Comparison of ENCODE assay signal across 34 mouse cellular contexts in genomic region chr3:151283829-151284228, GRCm38 (mm10).
"Had no signal": no experiment of that assay in that cellular context is flagged by ENCODE, and none has a peak within 500 bp of the region (broad histone marks: within the 10 kb centered on the region; RNA-seq: fewer than 3 reads in every experiment).

No protein-coding gene starts in this region.

- H3K4me3 ChIP-seq: heart, embryonic 10.5 days; heart, embryonic 12.5 days; heart, embryonic 13.5 days; heart, embryonic 15.5 days; hindbrain, embryonic 10.5 days; hindbrain, embryonic 12.5 days; hindbrain, embryonic 13.5 days; hindbrain, embryonic 15.5 days; intestine, embryonic 15.5 days; kidney, embryonic 15.5 days; layer of hippocampus, adult 2 months; left cerebral cortex, adult 2 months had no signal

- H3K4me2 ChIP-seq: heart, embryonic 11.5 days; heart, embryonic 12.5 days; heart, embryonic 13.5 days; heart, embryonic 15.5 days; hindbrain, embryonic 12.5 days; hindbrain, embryonic 13.5 days; hindbrain, embryonic 14.5 days; hindbrain, embryonic 15.5 days; intestine, embryonic 15.5 days; kidney, embryonic 15.5 days had no signal

- DNase-seq: heart, postnatal 10 days; heart, postnatal 14 days; heart, postnatal 36 days; heart, postnatal 4 days; kidney, adult 11 months; kidney, adult 18-20 months; kidney, adult 2 months; kidney, adult 8-10 months; kidney, adult 9 months; kidney, postnatal 10 days; kidney, postnatal 14 days; kidney, postnatal 25 days; kidney, postnatal 36 days; layer of hippocampus, adult 9-11 months; layer of hippocampus, postnatal 36 days had no signal

- ATAC-seq: hindbrain, embryonic 16.5 days; hindbrain, postnatal 0 days; inflammation-experienced regulatory T-cells, adult 6 months; intestine, embryonic 15.5 days; intestine, embryonic 16.5 days; intestine, postnatal 0 days had no signal

- H3K27me3 ChIP-seq: heart, embryonic 12.5 days; heart, embryonic 13.5 days; heart, embryonic 15.5 days; hindbrain, embryonic 12.5 days; hindbrain, embryonic 13.5 days; hindbrain, embryonic 15.5 days; intestine, embryonic 15.5 days; kidney, embryonic 15.5 days had no signal

- H3K36me3 ChIP-seq: heart, embryonic 10.5 days; heart, embryonic 12.5 days; heart, embryonic 13.5 days; heart, embryonic 15.5 days; hindbrain, embryonic 10.5 days; hindbrain, embryonic 12.5 days; hindbrain, embryonic 13.5 days; hindbrain, embryonic 15.5 days; intestine, embryonic 15.5 days; kidney, embryonic 15.5 days had no signal
